8 mouse cellular contexts compared by ENCODE assay signal in genomic region chr16:32913937-32914881, GRCm38 (mm10). TPM values are rescaled to one million over a fixed set of nuclear protein-coding genes. Genes with fewer than 3 reads are reported as not detected.
DNase-seq lines count a peak whose midpoint lies in the region; ATAC-seq lines count a peak whose summit lies in the region.

TSS of gene Lrch3 (plus strand) at chr16:32914100.

- H3K4me1 ChIP-seq in megakaryocyte, embryonic 14.5 days, result peaks cover 55% of the 10 kb centered on the region

- H3K9me3 ChIP-seq in megakaryocyte, embryonic 14.5 days, result no peaks in the 10 kb centered on the region

- H3K27me3 ChIP-seq in megakaryocyte, embryonic 14.5 days (replicated peaks), result no peaks in the 10 kb centered on the region

- ATAC-seq in common myeloid progenitor, adult 5-6 weeks (replicated peaks; ENCODE audit: low read depth, poor library complexity, severe bottlenecking), result peak; percentile 86

- H3K36me3 ChIP-seq in megakaryocyte, embryonic 14.5 days (replicated peaks; ENCODE audit: low read length), result peaks cover 5% of the 10 kb centered on the region

- peak; percentile 96 for DNase-seq in ZHBTc4 (ENCODE audit: low read depth, low spot score)
- peak; percentile 88 to 90 for DNase-seq in gastrocnemius, adult 8-10 months (ENCODE audit: low spot score in 2 of 2)
- DNase-seq in hindlimb bud, embryonic 11.5 days (ENCODE audit: extremely low spot score, low read depth, low spot score), result peak; percentile 46
- DNase-seq in left cerebral cortex, adult 8-10 months (ENCODE audit: low spot score in 2 of 2), result peak; percentile 80 to 84
- DNase-seq in right cerebral cortex, postnatal 10 days (ENCODE audit: low spot score in 2 of 2), result peak; percentile 93 to 97
- peak; percentile 97 for DNase-seq in urinary bladder, postnatal 25 days (ENCODE audit: low spot score)

- peak within 1 kb of the TSS; percentile 99 for H3K4me3 ChIP-seq in megakaryocyte, embryonic 14.5 days (replicated peaks)

RNA-seq across cellular contexts. Expression of gene Lrch3, which starts in this region (rescaled TPM):
- 14.2 and 20.0 TPM in 2 replicates for total RNA-seq in common myeloid progenitor, adult 5-6 weeks (2017)
- total RNA-seq in gastrocnemius, adult 8-10 months (2022), result 10 to 100 TPM; 11.6 to 15.3 (median 13.8) TPM
- total RNA-seq in left cerebral cortex, adult 8-10 months (2022), result 10 to 100 TPM; 34.4 to 51.8 (median 42.0) TPM
- polyA plus RNA-seq in megakaryocyte, embryonic 14.5 days (2012; ENCODE audit: insufficient read depth, low replicate concordance), result 2.7 TPM in 1 of 2 replicates, not detected in the other

Comparison
In these comparisons a context has a peak if more than half of its experiments do, and no peak if none do; other contexts are left out.
1. Peak in every context shown above with its lines: DNase-seq, ATAC-seq and H3K4me3 ChIP-seq.
2. DNase-seq: peak in every context shown above with its lines; median percentile 97 in urinary bladder, postnatal 25 days; 96 in ZHBTc4; 95 in right cerebral cortex, postnatal 10 days; 89 in gastrocnemius, adult 8-10 months; 82 in left cerebral cortex, adult 8-10 months; 46 in hindlimb bud, embryonic 11.5 days.